Mouse (Mus musculus): ENCODE data around the gene Ahdc1. TPM values are rescaled to one million over a fixed set of nuclear protein-coding genes. Genes with fewer than 3 reads are reported as not detected.

Gene Ahdc1
- 10 to 100 TPM; 37.1 to 56.1 TPM for total RNA-seq (2021)
- long read RNA-seq, experiment 1, partial matches to known transcripts: 7 of 7 reads
- long read RNA-seq, experiment 1, other reads (novel, unspliced or antisense): 0 of 7 reads
- long read RNA-seq, experiment 2, partial matches to known transcripts: 1 of 5 reads
- long read RNA-seq, experiment 2, other reads (novel, unspliced or antisense): 4 of 5 reads

DNA sequence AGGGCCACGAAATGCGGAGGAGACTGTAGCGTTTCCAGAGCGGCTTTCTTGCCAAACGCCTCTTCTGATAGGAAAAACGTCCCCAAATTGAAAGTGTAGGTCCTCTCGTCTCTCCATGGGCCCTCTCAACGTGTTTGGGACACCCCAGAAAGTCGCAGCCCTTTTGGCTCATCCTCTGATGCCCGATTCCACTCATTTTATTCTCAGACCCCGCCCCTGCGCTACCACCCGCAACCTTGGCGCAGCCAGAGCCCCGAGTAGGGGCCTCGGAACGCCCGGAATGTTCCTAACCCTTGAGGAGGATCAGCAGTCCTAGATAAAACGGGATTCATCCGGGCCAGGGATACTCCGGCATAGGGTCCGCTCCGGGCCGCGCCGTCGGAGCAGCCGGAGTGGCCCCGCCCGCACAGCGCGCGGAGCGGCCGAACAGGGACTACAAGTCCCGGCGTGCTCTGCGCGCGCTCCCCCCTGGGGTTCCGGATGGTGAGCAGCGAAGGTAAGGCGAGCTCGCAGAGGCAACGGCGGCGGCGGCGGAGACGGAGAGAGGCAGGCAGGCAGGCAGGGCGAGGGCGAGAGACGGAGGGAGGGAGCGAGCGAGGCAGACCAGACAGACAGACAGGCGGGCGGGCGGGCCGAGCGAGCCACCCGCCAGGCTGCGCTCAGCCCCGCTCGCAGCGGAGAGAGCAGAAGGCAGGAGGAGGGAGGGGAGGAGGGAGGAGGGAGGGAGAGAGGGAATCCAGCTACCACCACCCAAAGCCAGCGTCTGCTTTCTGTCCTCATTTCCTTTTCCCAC lies at the start of gene Ahdc1:
TSS of gene Ahdc1 (plus strand) at position 233 of the 793 bp plus-strand sequence.
- intact Hi-C loops (cut with DNase I; ENCODE audit: low total_unique reads): loop anchor here (5.0 kb wide), 2 partner anchors 191 to 286 kb away; no protein-coding TSS in a partner anchor
- DNase-seq: peak; percentile 95

GRCm38 (mm10) chr4:132961866-132962265 lies 49.2 kb upstream of the Ahdc1 start:
- intact Hi-C loops (cut with DNase I; ENCODE audit: low total_unique reads): no loop called here

GRCm38 (mm10) chr4:132962628-132963027 lies 48.4 kb upstream of the Ahdc1 start:
- no peak for DNase-seq
- intact Hi-C loops (cut with DNase I; ENCODE audit: low total_unique reads): no loop called here

More at GRCm38 (mm10) chr4:132961866-132962265, 49.2 kb upstream of the Ahdc1 start:
- DNase-seq: no peak

- intact Hi-C loops (cut with DNase I; ENCODE audit: low total_unique reads): no loop called here
- DNase-seq: no peak
Measured at GRCm38 (mm10) chr4:132963436-132963835, 47.6 kb upstream of the Ahdc1 start.

GRCm38 (mm10) chr4:132964064-132964463 lies 47.0 kb upstream of the Ahdc1 start:
- intact Hi-C loops (cut with DNase I; ENCODE audit: low total_unique reads): no loop called here
- no peak for DNase-seq

DNA sequence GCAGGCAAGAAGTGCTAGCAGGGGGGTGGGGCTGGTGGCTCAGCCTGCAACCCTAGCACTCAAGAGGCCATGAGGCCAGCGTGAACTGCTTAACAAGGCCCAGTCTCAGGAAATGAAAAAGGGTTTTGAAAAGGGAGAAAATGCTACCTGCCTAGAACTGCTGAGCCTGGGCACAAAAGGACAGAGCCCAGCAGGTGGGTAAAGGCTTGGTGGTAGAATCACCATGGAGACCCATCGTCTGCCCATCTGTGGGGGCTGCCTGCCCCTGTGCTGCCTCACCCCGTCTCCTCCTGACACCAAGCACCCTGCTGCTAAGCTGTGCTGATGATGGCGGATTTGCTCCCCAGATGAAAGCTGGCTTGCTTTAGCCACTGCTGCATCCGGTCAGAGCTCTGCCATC lies 46.6 kb upstream of the Ahdc1 start:
- intact Hi-C loops (cut with DNase I; ENCODE audit: low total_unique reads): no loop called here
- DNase-seq: no peak

DNA sequence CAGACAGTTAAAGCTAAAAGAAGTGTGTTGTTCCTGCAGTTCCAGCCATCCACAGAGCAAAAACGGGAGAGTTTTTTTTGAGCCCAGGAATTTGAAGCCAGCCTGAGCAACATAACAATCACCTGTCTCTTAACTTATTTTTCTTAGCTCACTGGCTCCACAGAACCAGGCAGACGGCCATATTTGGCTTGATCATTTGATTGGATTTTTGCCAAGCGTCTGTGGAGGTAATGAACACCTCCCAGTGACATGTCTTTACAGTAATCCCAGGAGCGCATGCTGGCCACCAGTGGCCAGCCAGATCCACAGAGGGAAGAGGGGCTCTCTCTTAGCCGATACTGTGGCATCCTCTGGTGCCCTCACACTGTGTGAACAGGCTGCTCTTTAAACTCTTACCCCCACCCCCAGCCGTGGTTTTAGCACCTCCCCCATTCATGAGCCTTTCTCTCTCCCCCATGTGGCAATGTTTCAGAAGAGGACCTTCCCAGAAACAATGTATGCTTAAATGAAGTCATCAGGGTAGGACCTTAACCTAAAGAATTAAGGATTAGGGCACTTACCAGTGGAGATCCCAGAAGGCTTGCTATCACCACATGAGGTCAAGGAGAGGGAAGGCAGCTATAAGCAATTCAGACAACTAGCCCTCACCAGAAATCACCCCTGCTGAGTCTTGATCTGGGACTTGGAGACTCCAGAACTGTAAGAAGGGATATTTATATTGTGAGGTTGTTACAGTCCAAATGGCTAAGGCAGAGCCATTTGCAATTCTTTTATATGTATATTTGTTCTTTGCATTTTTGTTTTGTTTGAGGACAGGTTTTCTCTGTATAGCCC lies 42.7 kb upstream of the Ahdc1 start:
- DNase-seq: no peak
- intact Hi-C loops (cut with DNase I; ENCODE audit: low total_unique reads): no loop called here

DNA sequence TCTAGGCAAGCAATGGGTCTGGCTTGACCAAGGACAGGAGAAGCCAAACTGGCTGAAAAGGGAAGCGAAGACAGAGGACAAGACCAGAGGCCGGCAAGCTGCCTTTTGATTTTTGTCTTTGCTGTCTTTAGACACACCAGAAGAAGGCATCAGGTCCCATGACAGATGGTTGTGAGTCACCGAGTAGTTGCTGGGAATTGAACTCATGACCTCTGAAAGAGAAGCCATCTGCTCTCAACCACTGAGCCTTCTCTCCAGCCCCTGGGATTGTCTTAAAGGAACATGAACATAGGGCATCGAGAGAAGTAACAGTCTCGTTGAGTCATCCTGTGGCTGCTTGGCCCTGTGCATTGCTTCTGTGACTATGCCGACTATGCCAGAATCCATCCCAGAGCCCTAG lies 39.5 kb upstream of the Ahdc1 start:
- intact Hi-C loops (cut with DNase I; ENCODE audit: low total_unique reads): no loop called here
- DNase-seq: no peak

DNA sequence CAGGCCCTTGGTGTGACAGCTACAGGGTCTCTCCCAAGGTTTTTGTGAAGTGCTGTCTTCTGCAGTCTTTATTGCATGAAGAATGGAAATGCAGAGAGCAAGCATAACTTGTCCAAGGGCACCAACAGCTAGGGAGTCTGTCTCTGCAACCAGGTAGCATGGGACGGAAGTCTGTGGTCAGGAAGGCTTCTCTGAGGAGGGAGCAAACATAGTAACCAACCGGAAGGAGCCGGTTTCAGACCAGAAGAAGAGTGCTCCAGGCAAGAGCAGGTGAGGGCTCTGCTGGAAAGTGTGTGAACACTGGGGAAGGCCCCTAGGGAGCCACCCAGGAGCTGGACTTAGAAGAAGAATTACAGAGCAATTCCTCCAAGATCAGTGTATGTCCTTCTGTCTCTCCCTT lies 39.0 kb upstream of the Ahdc1 start:
- intact Hi-C loops (cut with DNase I; ENCODE audit: low total_unique reads): no loop called here
- DNase-seq: no peak

DNA sequence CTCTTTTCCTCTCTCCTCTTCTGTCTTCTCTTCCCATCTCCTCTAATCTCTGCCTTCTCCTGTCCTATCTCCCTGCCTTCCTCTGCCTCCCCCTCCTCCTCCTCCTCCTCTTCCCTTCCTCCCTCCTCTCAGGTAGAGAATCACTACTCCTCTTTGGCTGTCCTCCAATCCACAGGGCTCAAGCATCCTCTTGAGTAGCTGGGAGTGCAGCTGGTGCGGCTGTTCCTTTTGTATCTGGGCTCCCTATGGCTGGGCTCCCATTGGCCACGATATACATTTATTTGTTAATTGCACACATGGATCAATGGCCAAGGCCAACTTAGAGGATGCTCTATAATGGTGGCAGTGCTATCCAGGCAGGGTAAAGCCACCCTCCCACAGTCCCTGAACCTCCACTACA lies 38.5 kb upstream of the Ahdc1 start:
- intact Hi-C loops (cut with DNase I; ENCODE audit: low total_unique reads): no loop called here
- no peak for DNase-seq

GRCm38 (mm10) chr4:132973186-132973585 lies 37.9 kb upstream of the Ahdc1 start:
- intact Hi-C loops (cut with DNase I; ENCODE audit: low total_unique reads): no loop called here
- no peak for DNase-seq

GRCm38 (mm10) chr4:132973814-132974398 lies 37.2 kb upstream of the Ahdc1 start, which contains the start of gene Fgr:
Gene Fgr, plus strand, starts transcription at chr4:132974095.
- intact Hi-C loops (cut with DNase I; ENCODE audit: low total_unique reads): no loop called here
- no peak for DNase-seq

- intact Hi-C loops (cut with DNase I; ENCODE audit: low total_unique reads): no loop called here
Measured at GRCm38 (mm10) chr4:132974904-132975303, 36.2 kb upstream of the Ahdc1 start.

GRCm38 (mm10) chr4:132975791-132976190 lies 35.3 kb upstream of the Ahdc1 start:
- intact Hi-C loops (cut with DNase I; ENCODE audit: low total_unique reads): no loop called here

More at GRCm38 (mm10) chr4:132974904-132975303, 36.2 kb upstream of the Ahdc1 start:
- peak; percentile 61 for DNase-seq

DNA sequence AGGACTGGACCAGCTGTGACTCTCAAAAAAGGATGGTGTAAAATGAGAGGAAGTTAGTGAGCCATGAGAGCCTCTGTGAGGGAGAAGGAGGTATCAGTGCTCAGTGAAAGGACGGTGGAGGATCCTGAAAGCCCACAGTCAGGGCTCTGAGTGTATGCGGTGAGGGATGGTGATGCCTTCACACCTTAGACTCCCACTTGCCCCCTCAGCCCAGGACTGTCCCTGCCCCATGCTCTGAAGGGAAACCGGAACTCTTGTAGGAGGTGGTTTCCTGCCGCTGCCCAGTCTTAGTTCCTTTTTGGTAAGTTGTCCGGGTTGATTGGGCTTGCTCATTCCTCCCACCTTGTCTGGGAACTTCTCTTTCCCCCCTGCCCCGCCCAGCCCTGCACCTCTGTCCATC lies 34.3 kb upstream of the Ahdc1 start:
- intact Hi-C loops (cut with DNase I; ENCODE audit: low total_unique reads): no loop called here
- no peak for DNase-seq

More at GRCm38 (mm10) chr4:132975791-132976190, 35.3 kb upstream of the Ahdc1 start:
- no peak for DNase-seq

DNA sequence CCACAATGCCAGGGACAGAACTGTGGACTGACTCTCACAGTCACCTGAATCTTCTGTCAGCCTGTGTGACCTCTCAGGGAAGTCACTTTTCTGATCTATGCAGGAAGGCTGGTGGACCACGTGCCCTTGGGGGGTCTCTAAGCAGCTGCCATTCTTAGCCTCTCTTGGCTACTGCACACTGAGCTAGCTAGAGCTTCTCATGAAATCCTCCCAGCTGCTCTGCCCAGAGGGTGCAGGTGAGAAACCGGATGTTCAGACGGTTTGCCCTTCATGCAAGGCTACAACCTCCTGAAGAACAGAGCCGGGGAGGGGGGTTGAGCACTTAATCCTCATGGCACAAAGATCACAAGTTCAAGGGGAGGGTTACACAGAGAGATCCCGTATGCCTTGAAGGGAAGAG lies 33.5 kb upstream of the Ahdc1 start:
- no peak for DNase-seq
- intact Hi-C loops (cut with DNase I; ENCODE audit: low total_unique reads): no loop called here

DNA sequence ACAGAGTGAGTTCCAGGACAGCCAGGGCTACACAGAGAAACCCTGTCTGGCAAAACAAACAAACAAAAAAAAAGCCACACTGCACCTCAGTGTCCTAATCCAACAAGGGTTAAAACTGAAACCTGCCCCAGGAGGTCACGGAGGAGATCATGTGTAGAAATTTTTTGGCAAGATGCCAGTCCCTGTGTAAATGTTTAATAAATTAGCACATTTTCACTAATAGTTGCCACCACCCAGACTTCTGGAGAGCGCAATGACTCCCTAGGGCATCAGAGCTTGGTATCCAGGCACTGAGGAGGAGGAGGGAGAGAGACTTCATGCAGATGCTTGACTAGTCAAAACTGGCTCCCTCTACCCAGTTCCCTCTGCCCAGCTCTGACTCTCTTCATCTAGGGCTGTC lies 31.9 kb upstream of the Ahdc1 start:
- intact Hi-C loops (cut with DNase I; ENCODE audit: low total_unique reads): no loop called here
- DNase-seq: no peak

DNA sequence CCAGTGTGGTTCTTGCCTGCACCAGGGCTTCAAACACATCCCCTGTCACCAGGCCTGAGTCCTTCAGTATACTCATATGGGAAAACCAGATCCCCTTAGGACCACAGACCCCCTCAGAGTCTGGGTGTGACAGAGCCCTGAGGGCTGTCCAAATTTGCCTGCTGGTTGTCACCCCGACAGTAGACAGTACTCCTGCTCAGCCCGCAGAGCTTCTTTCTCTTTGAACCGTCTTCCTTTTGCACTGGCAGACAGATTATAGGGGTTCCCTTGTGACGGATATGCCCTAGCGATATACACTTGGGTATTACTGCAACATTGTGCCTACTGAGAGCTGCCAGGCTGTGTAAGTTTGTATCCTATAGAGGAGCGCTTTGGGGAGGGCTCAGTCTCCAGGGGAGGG lies 29.4 kb upstream of the Ahdc1 start:
- no peak for DNase-seq
- intact Hi-C loops (cut with DNase I; ENCODE audit: low total_unique reads): no loop called here

DNA sequence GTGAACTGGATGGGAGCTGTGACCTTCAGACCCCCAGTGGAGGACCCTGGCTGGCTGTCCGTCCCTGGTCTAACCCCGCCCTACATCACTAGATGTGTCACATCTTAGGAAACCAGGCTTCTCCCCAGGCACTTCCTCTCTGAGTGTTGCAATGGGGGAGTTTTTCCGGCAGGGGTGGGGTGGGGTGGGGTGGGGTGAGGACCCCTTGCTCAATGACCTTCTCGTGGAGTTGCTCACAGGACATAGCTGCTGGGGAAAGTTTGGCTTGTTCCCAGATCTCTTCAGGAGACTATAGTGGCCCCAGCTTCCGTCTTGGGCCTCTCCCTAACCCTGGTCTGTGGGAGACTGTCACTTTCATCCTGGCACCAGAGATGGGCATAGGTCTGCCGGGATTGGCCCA lies 28.1 kb upstream of the Ahdc1 start:
- DNase-seq: no peak
- intact Hi-C loops (cut with DNase I; ENCODE audit: low total_unique reads): no loop called here

Data from gastrocnemius, postnatal 14 days (tissue).